Mouse (Mus musculus) midbrain, embryonic 16.5 days (tissue): ENCODE measurements at regions not wholly inside any gene's neighbourhood (a gene's known extent, or its start where the extent isn't known, plus 50 kb on each side); places are given as distances from the start of the nearest gene placed in this dataset.

ENCODE experiments used
- ATAC-seq: fragments of 200-750 bp; cut with Nextera tagmentation; 2 replicates; pipeline ENCODE4 v1.8.0; 2017; ENCODE audit warnings: moderate TSS enrichment
- H3K27ac ChIP-seq: fragments of 300-500 bp; sonication (generic); 2 replicates; pipeline ENCODE4 v1.5.1; 2014; ENCODE audit warnings: mild to moderate bottlenecking, low read length, mixed read lengths
- H3K27me3 ChIP-seq: fragments of 300-500 bp; sonication (generic); 2 replicates; pipeline ENCODE4 v1.6.1; 2014; ENCODE audit warnings: low read depth, low read length, mixed read lengths; ENCODE audit not compliant: control insufficient read depth, insufficient read depth
- H3K36me3 ChIP-seq: fragments of 300-500 bp; sonication (generic); 2 replicates; pipeline ENCODE4 v1.6.1; 2014; ENCODE audit warnings: mild to moderate bottlenecking, low read length, moderate library complexity, mixed read lengths; ENCODE audit not compliant: control insufficient read depth, insufficient read depth
- H3K4me1 ChIP-seq: fragments of 300-500 bp; sonication (generic); 2 replicates; pipeline ENCODE4 v1.6.1; 2014; ENCODE audit warnings: mild to moderate bottlenecking, low read length, mixed read lengths; ENCODE audit not compliant: control insufficient read depth, insufficient read depth
- H3K4me2 ChIP-seq: fragments of 300-500 bp; sonication (generic); 2 replicates; pipeline ENCODE4 v1.6.1; 2014; ENCODE audit warnings: mild to moderate bottlenecking, low read length, mixed read lengths
- H3K4me3 ChIP-seq: fragments of 300-500 bp; sonication (generic); 2 replicates; pipeline ENCODE4 v1.5.1; 2014; ENCODE audit warnings: low read depth, mild to moderate bottlenecking, low read length, moderate library complexity, mixed read lengths
- H3K9ac ChIP-seq: fragments of 300-500 bp; sonication (generic); 2 replicates; pipeline ENCODE4 v1.6.1; 2014; ENCODE audit warnings: low read depth, low read length, mixed read lengths
- H3K9me3 ChIP-seq: fragments of 300-500 bp; sonication (generic); replicated peaks from 2 replicates; pipeline ENCODE4 v1.6.1; 2014; ENCODE audit warnings: mild to moderate bottlenecking, low read length, mixed read lengths; ENCODE audit not compliant: control insufficient read depth, poor library complexity, severe bottlenecking
- WGBS: fragments of 180-500 bp; shearing (Covaris S2); extraction: QIAGEN DNeasy Blood & Tissue Kit; methylation state at CpG from one replicate; pipeline ENCODE4 v1.1.7; 2014; 5-methylcytosine and 5-hydroxymethylcytosine counted together

- Histone ChIP-seq H3K4me1 (no peaks in the 10 kb centered on the region), H3K36me3 (no peaks in the 10 kb centered on the region), H3K4me3 (no peak overlapping the region), H3K27ac (no peak overlapping the region), H3K9me3 (no peaks in the 10 kb centered on the region), H3K9ac (no peak overlapping the region), H3K27me3 (no peaks in the 10 kb centered on the region), H3K4me2 (no peak overlapping the region)
- 73% methylated on average over 4 of the region's 4 CpGs for WGBS
- no peak for ATAC-seq
Observed at GRCm38 (mm10) chr10:66850972-66851478, 244.9 kb upstream of the Jmjd1c start.

GRCm38 (mm10) chr10:66851841-66852240 lies 244.1 kb upstream of the Jmjd1c start:
- H3K27me3 ChIP-seq: no peaks in the 10 kb centered on the region
- H3K9me3 ChIP-seq: no peaks in the 10 kb centered on the region
- 84% methylated on average over 5 of the region's 5 CpGs for WGBS
- H3K9ac ChIP-seq: no peak overlapping the region
- no peak for ATAC-seq
- no peaks in the 10 kb centered on the region for H3K4me1 ChIP-seq
- no peak overlapping the region for H3K27ac ChIP-seq
- no peak overlapping the region for H3K4me2 ChIP-seq
- H3K36me3 ChIP-seq: no peaks in the 10 kb centered on the region
- H3K4me3 ChIP-seq: no peak overlapping the region

DNA sequence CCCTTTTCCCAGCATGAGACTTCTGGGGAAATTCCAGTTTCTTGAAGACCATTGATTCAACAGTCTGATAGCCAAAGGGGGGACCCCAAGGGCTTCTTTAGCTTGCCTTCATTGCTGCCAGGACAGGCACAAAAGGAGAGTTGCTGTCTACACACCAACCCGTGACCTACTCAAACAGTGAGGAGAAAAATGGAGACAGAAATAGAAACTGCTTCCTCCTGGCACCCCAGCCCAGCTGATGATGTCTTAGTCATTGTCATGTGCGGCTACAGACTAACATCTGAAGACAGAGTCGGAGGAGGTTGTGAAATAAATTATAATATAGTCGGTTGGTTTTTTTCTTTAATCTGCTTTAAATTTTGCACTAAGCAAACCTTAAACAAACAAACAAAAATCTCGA lies 243.2 kb upstream of the Jmjd1c start:
- no peaks in the 10 kb centered on the region for H3K36me3 ChIP-seq
- no peak overlapping the region for H3K9ac ChIP-seq
- 57% methylated on average over 5 of the region's 5 CpGs for WGBS
- H3K27me3 ChIP-seq: no peaks in the 10 kb centered on the region
- H3K4me2 ChIP-seq: no peak overlapping the region
- no peak overlapping the region for H3K27ac ChIP-seq
- ATAC-seq: no peak
- no peak overlapping the region for H3K4me3 ChIP-seq
- no peaks in the 10 kb centered on the region for H3K9me3 ChIP-seq
- H3K4me1 ChIP-seq: no peaks in the 10 kb centered on the region

GRCm38 (mm10) chr10:66853258-66853657 lies 242.7 kb upstream of the Jmjd1c start:
- peak; percentile 66; the same call in 1 of the 2 replicates for ATAC-seq

GRCm38 (mm10) chr10:66854895-66855294 lies 241.0 kb upstream of the Jmjd1c start:
- no peak overlapping the region for H3K9ac ChIP-seq
- no peaks in the 10 kb centered on the region for H3K9me3 ChIP-seq
- no peak overlapping the region for H3K4me2 ChIP-seq
- 84% methylated on average over 9 of the region's 9 CpGs for WGBS
- H3K27ac ChIP-seq: no peak overlapping the region
- ATAC-seq: no peak
- H3K4me3 ChIP-seq: no peak overlapping the region
- H3K27me3 ChIP-seq: no peaks in the 10 kb centered on the region
- no peaks in the 10 kb centered on the region for H3K4me1 ChIP-seq
- no peaks in the 10 kb centered on the region for H3K36me3 ChIP-seq

More at GRCm38 (mm10) chr10:66853258-66853657, 242.7 kb upstream of the Jmjd1c start:
- no peaks in the 10 kb centered on the region for H3K27me3 ChIP-seq
- H3K4me1 ChIP-seq: no peaks in the 10 kb centered on the region
- H3K4me3 ChIP-seq: no peak overlapping the region
- no peak overlapping the region for H3K27ac ChIP-seq
- H3K9ac ChIP-seq: no peak overlapping the region
- peak overlapping the region; percentile 42 for H3K4me2 ChIP-seq
- no peaks in the 10 kb centered on the region for H3K9me3 ChIP-seq
- H3K36me3 ChIP-seq: no peaks in the 10 kb centered on the region
- WGBS: 10% methylated on average over 13 of the region's 13 CpGs

DNA sequence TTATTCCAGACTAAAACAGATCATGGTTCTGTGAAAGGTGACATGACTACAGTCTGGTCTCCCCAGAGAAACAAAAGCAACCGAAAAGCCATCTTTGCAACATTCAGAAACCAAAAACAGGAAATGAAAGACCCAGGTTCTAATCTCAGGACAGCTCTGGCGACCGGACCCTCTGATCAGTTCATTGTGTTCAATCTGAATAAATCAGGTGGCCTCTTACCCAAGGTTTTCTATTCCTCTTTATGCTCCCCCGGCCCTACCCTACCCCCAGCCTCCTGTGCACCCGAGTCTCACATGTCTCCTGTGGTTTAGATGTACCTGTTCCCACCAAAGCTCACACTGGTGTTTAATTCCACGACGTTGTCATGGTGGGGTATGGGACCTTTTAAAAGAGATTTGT lies 238.6 kb upstream of the Jmjd1c start:
- Histone ChIP-seq H3K4me3 (no peak overlapping the region), H3K4me1 (no peaks in the 10 kb centered on the region), H3K36me3 (no peaks in the 10 kb centered on the region), H3K27ac (no peak overlapping the region), H3K27me3 (no peaks in the 10 kb centered on the region), H3K4me2 (no peak overlapping the region), H3K9ac (no peak overlapping the region), H3K9me3 (no peaks in the 10 kb centered on the region)
- 84% methylated on average over 7 of the region's 7 CpGs for WGBS
- ATAC-seq: no peak

GRCm38 (mm10) chr10:66861421-66861820 lies 234.5 kb upstream of the Jmjd1c start:
- WGBS: 85% methylated on average over 1 of the region's 1 CpGs
- H3K4me2 ChIP-seq: no peak overlapping the region
- no peak overlapping the region for H3K9ac ChIP-seq
- no peak overlapping the region for H3K27ac ChIP-seq
- H3K9me3 ChIP-seq: no peaks in the 10 kb centered on the region
- H3K4me3 ChIP-seq: no peak overlapping the region
- no peaks in the 10 kb centered on the region for H3K27me3 ChIP-seq
- no peaks in the 10 kb centered on the region for H3K36me3 ChIP-seq
- no peaks in the 10 kb centered on the region for H3K4me1 ChIP-seq
- ATAC-seq: no peak

- Histone ChIP-seq H3K4me3 (no peak overlapping the region), H3K4me1 (no peaks in the 10 kb centered on the region)
Observed at GRCm38 (mm10) chr10:66864161-66864862, 231.6 kb upstream of the Jmjd1c start.

GRCm38 (mm10) chr10:66865010-66865582 lies 230.8 kb upstream of the Jmjd1c start:
- Histone ChIP-seq H3K27ac (no peak overlapping the region), H3K36me3 (no peaks in the 10 kb centered on the region), H3K9me3 (no peaks in the 10 kb centered on the region), H3K9ac (no peak overlapping the region), H3K27me3 (no peaks in the 10 kb centered on the region), H3K4me1 (no peaks in the 10 kb centered on the region), H3K4me2 (no peak overlapping the region), H3K4me3 (no peak overlapping the region)
- 86% methylated on average over 10 of the region's 10 CpGs for whole genome bisulfite sequencing
- ATAC-seq: no peak

More at GRCm38 (mm10) chr10:66864161-66864862, 231.6 kb upstream of the Jmjd1c start:
- Histone ChIP-seq H3K4me2 (no peak overlapping the region), H3K9ac (no peak overlapping the region), H3K9me3 (no peaks in the 10 kb centered on the region), H3K27me3 (no peaks in the 10 kb centered on the region), H3K36me3 (no peaks in the 10 kb centered on the region), H3K27ac (no peak overlapping the region)
- no peak for ATAC-seq
- 70% methylated on average over 14 of the region's 14 CpGs for WGBS
